Mouse (Mus musculus) limb, embryonic 11.5 days (tissue): ENCODE results near the gene Iqcn. TPM values are rescaled to one million over a fixed set of nuclear protein-coding genes. Genes with fewer than 3 reads are reported as not detected.

Experiments used
- ATAC-seq: fragments of 200-750 bp; cut with Nextera tagmentation; 2 replicates; pipeline ENCODE4 v1.8.0; 2017; ENCODE audit warnings: low read depth; ENCODE audit not compliant: insufficient number of reproducible peaks, low FRiP score, low TSS enrichment
- DNase-seq: peaks from one replicate; pipeline ENCODE4 v3.0.0-alpha.2; 2015; ENCODE audit warnings: low spot score
- H3K27ac ChIP-seq: fragments of 300-500 bp; sonication (generic); replicated peaks from 2 replicates; pipeline ENCODE4 v1.5.1; 2014; ENCODE audit warnings: low read depth, mild to moderate bottlenecking, low read length
- H3K27me3 ChIP-seq: fragments of 300-500 bp; sonication (generic); 2 replicates; pipeline ENCODE4 v1.6.1; 2014; ENCODE audit warnings: mild to moderate bottlenecking, low read length, mixed read lengths; ENCODE audit not compliant: control insufficient read depth, insufficient read depth
- H3K36me3 ChIP-seq: fragments of 300-500 bp; sonication (generic); 2 replicates; pipeline ENCODE4 v1.6.1; 2014; ENCODE audit warnings: mild to moderate bottlenecking, low read length, moderate library complexity, mixed read lengths; ENCODE audit not compliant: control insufficient read depth, insufficient read depth
- H3K4me1 ChIP-seq: fragments of 300-500 bp; sonication (generic); 2 replicates; pipeline ENCODE4 v1.6.1; 2014; ENCODE audit warnings: low read length, mixed read lengths; ENCODE audit not compliant: control insufficient read depth, insufficient read depth
- H3K4me2 ChIP-seq: fragments of 300-500 bp; sonication (generic); 2 replicates; pipeline ENCODE4 v1.6.1; 2014; ENCODE audit warnings: low read depth, mild to moderate bottlenecking, moderate library complexity; ENCODE audit not compliant: severe bottlenecking
- H3K4me3 ChIP-seq: fragments of 300-500 bp; sonication (generic); 2 replicates; pipeline ENCODE4 v1.5.1; 2014; ENCODE audit warnings: low read depth, low read length
- H3K9ac ChIP-seq: fragments of 300-500 bp; sonication (generic); 2 replicates; pipeline ENCODE4 v1.6.1; 2014; ENCODE audit warnings: mild to moderate bottlenecking, low read length
- H3K9me3 ChIP-seq: fragments of 300-500 bp; sonication (generic); 2 replicates; pipeline ENCODE4 v1.6.1; 2016; ENCODE audit warnings: low read length; ENCODE audit not compliant: control insufficient read depth
- WGBS: fragments of 180-500 bp; shearing (Covaris S2); extraction: QIAGEN DNeasy Blood & Tissue Kit; methylation state at CpG from one replicate; pipeline ENCODE4 v1.1.7; 2014; 5-methylcytosine and 5-hydroxymethylcytosine counted together
- polyA plus RNA-seq: library from polyadenylated mRNA; unstranded; fragments of >200 nt; fragmentation: Nextera tagmentation; extraction: Ambion mirVana; gene quantifications from 2 replicates; pipeline ENCODE4 v1.2.1, GENCODE M21; 2014

Gene Iqcn
- polyA plus RNA-seq, 1 experiment from 2014 or later: not detected

- Histone ChIP-seq H3K27me3 (no peaks in the 10 kb centered on the region), H3K4me3 (no peak overlapping the region), H3K4me2 (no peak overlapping the region), H3K27ac (no peak overlapping the region), H3K9ac (no peak overlapping the region), H3K4me1 (no peaks in the 10 kb centered on the region), H3K9me3 (no peaks in the 10 kb centered on the region), H3K36me3 (no peaks in the 10 kb centered on the region)
- 88% methylated on average over 11 of the region's 11 CpGs for WGBS
- no peak for DNase-seq
- no peak for ATAC-seq
Observed at GRCm38 (mm10) chr8:70711041-70711440, 7.8 kb downstream of the Iqcn start.

GRCm38 (mm10) chr8:70713991-70714390, 10.7 kb downstream of the Iqcn start:
- H3K4me1 ChIP-seq: no peaks in the 10 kb centered on the region
- ATAC-seq: no peak
- no peak overlapping the region for H3K4me3 ChIP-seq
- H3K27ac ChIP-seq: no peak overlapping the region
- no peak overlapping the region for H3K9ac ChIP-seq
- no peaks in the 10 kb centered on the region for H3K36me3 ChIP-seq
- 82% methylated on average over 7 of the region's 7 CpGs for whole genome bisulfite sequencing
- H3K4me2 ChIP-seq: no peak overlapping the region
- H3K27me3 ChIP-seq: no peaks in the 10 kb centered on the region
- no peaks in the 10 kb centered on the region for H3K9me3 ChIP-seq
- no peak for DNase-seq

GRCm38 (mm10) chr8:70715086-70715485, 11.8 kb downstream of the Iqcn start:
- Histone ChIP-seq H3K4me3 (no peak overlapping the region), H3K4me2 (no peak overlapping the region), H3K36me3 (no peaks in the 10 kb centered on the region), H3K4me1 (no peaks in the 10 kb centered on the region), H3K27me3 (no peaks in the 10 kb centered on the region), H3K27ac (no peak overlapping the region), H3K9ac (no peak overlapping the region), H3K9me3 (no peaks in the 10 kb centered on the region)
- ATAC-seq (no peak), DNase-seq (no peak)
- 53% methylated on average over 2 of the region's 2 CpGs for WGBS

GRCm38 (mm10) chr8:70716521-70717400, 13.5 kb downstream of the Iqcn start:
- no peak for ATAC-seq
- H3K27ac ChIP-seq: no peak overlapping the region
- no peaks in the 10 kb centered on the region for H3K27me3 ChIP-seq
- no peak overlapping the region for H3K4me2 ChIP-seq
- H3K4me3 ChIP-seq: no peak overlapping the region
- WGBS: 85% methylated on average over 40 of the region's 40 CpGs
- DNase-seq: no peak
- H3K9ac ChIP-seq: no peak overlapping the region
- no peaks in the 10 kb centered on the region for H3K9me3 ChIP-seq
- H3K36me3 ChIP-seq: no peaks in the 10 kb centered on the region
- no peaks in the 10 kb centered on the region for H3K4me1 ChIP-seq

- 5% methylated on average over 13 of the region's 19 CpGs for WGBS
- H3K4me2 ChIP-seq: no peak within 1 kb of the TSS
- DNase-seq: peak; percentile 76
- no peaks in the 10 kb centered on the region for H3K27me3 ChIP-seq
- H3K27ac ChIP-seq: no peak within 1 kb of the TSS
- no peaks in the 10 kb centered on the region for H3K9me3 ChIP-seq
- H3K4me1 ChIP-seq: no peaks in the 10 kb centered on the region
- no peaks in the 10 kb centered on the region for H3K36me3 ChIP-seq
- no peak within 1 kb of the TSS for H3K4me3 ChIP-seq
- no peak within 1 kb of the TSS for H3K9ac ChIP-seq
- ATAC-seq: no peak
Observed at GRCm38 (mm10) chr8:70718297-70718696, 15.0 kb downstream of the Iqcn start, which contains the start of gene Gm3336. TSS of gene Gm3336 (plus strand) at chr8:70718543.

- H3K4me3 ChIP-seq: no peak overlapping the region
- no peaks in the 10 kb centered on the region for H3K36me3 ChIP-seq
- no peak for ATAC-seq
- no peak for DNase-seq
- H3K4me1 ChIP-seq: no peaks in the 10 kb centered on the region
- H3K27me3 ChIP-seq: no peaks in the 10 kb centered on the region
- H3K9ac ChIP-seq: no peak overlapping the region
- no peak overlapping the region for H3K27ac ChIP-seq
- no peak overlapping the region for H3K4me2 ChIP-seq
- no peaks in the 10 kb centered on the region for H3K9me3 ChIP-seq
- WGBS: 58% methylated on average over 9 of the region's 9 CpGs
Observed at GRCm38 (mm10) chr8:70719796-70720270, 16.6 kb downstream of the Iqcn start.

- Histone ChIP-seq H3K27me3 (no peaks in the 10 kb centered on the region), H3K4me3 (no peak overlapping the region), H3K4me1 (no peaks in the 10 kb centered on the region), H3K36me3 (no peaks in the 10 kb centered on the region), H3K9me3 (no peaks in the 10 kb centered on the region), H3K9ac (no peak overlapping the region), H3K4me2 (no peak overlapping the region), H3K27ac (no peak overlapping the region)
- ATAC-seq: no peak
- DNase-seq: peak; percentile 92
- 5% methylated on average over 3 of the region's 3 CpGs for WGBS
Observed at GRCm38 (mm10) chr8:70720739-70721138, 17.5 kb downstream of the Iqcn start.

GRCm38 (mm10) chr8:70721601-70722000, 18.3 kb downstream of the Iqcn start:
- H3K9ac ChIP-seq: no peak overlapping the region
- H3K27ac ChIP-seq: no peak overlapping the region
- WGBS: 81% methylated on average over 8 of the region's 8 CpGs
- H3K9me3 ChIP-seq: no peaks in the 10 kb centered on the region
- no peaks in the 10 kb centered on the region for H3K36me3 ChIP-seq
- no peaks in the 10 kb centered on the region for H3K27me3 ChIP-seq
- H3K4me3 ChIP-seq: no peak overlapping the region
- no peak overlapping the region for H3K4me2 ChIP-seq
- DNase-seq: no peak
- ATAC-seq: no peak
- H3K4me1 ChIP-seq: no peaks in the 10 kb centered on the region
